Mouse (Mus musculus) liver, postnatal 0 days (tissue): ENCODE results near the gene Cdon. TPM values are rescaled to one million over a fixed set of nuclear protein-coding genes. Genes with fewer than 3 reads are reported as not detected.

ENCODE experiments used
- ATAC-seq: fragments of 200-750 bp; cut with Nextera tagmentation; 2 replicates; pipeline ENCODE4 v1.8.0; 2017; ENCODE audit warnings: mild to moderate bottlenecking, moderate library complexity
- DNase-seq: peaks from one replicate; pipeline ENCODE4 v3.0.0-alpha.2; 2016
- H3K27ac ChIP-seq: fragments of 300-500 bp; sonication (generic); 2 replicates; pipeline ENCODE4 v1.5.1; 2014; ENCODE audit warnings: antibody characterized with exemption, moderate library complexity, mild to moderate bottlenecking, low read depth
- H3K27me3 ChIP-seq: fragments of 300-500 bp; sonication (generic); 2 replicates; pipeline ENCODE4 v1.6.1; 2014; ENCODE audit warnings: low read length, control low read depth, mixed read lengths; ENCODE audit not compliant: insufficient read depth
- H3K36me3 ChIP-seq: fragments of 300-500 bp; sonication (generic); replicated peaks from 2 replicates; pipeline ENCODE4 v1.6.1; 2014; ENCODE audit warnings: mild to moderate bottlenecking, control low read depth, low read length, moderate library complexity, mixed read lengths; ENCODE audit not compliant: insufficient read depth
- H3K4me1 ChIP-seq: fragments of 300-500 bp; sonication (generic); 2 replicates; pipeline ENCODE4 v1.6.1; 2014; ENCODE audit warnings: antibody characterized with exemption, mild to moderate bottlenecking, control low read depth; ENCODE audit not compliant: insufficient read depth
- H3K4me2 ChIP-seq: fragments of 300-500 bp; sonication (generic); 2 replicates; pipeline ENCODE4 v1.6.1; 2014; ENCODE audit warnings: low read depth, mild to moderate bottlenecking, low read length, moderate library complexity, mixed read lengths
- H3K4me3 ChIP-seq: fragments of 300-500 bp; sonication (generic); 2 replicates; pipeline ENCODE4 v1.5.1; 2014; ENCODE audit warnings: low read depth, low read length
- H3K9ac ChIP-seq: fragments of 300-500 bp; sonication (generic); replicated peaks from 2 replicates; pipeline ENCODE4 v1.6.1; 2014; ENCODE audit warnings: mild to moderate bottlenecking, moderate library complexity
- H3K9me3 ChIP-seq: fragments of 300-500 bp; sonication (generic); 2 replicates; pipeline ENCODE4 v1.6.1; 2016; ENCODE audit warnings: mild to moderate bottlenecking, control low read depth, low read length, mixed read lengths
- CTCF ChIP-seq: sonication (generic); IDR thresholded peaks from 2 replicates; pipeline ENCODE4 v1.5.1; 2016; ENCODE audit warnings: antibody characterized with exemption, low read depth
- EP300 ChIP-seq: IDR thresholded peaks from 2 replicates; pipeline ENCODE4 v1.6.1; 2016; ENCODE audit warnings: antibody characterized with exemption, low read depth, mild to moderate bottlenecking
- WGBS: fragments of 180-500 bp; shearing (Covaris S2); extraction: QIAGEN DNeasy Blood & Tissue Kit; methylation state at CpG from one replicate; pipeline ENCODE4 v1.1.7; 2014; ENCODE audit not compliant: insufficient replicate concordance; 5-methylcytosine and 5-hydroxymethylcytosine counted together
- polyA plus RNA-seq: library from polyadenylated mRNA; unstranded; fragments of >200 nt; fragmentation: Nextera tagmentation; extraction: Ambion mirVana; gene quantifications from 2 replicates; pipeline ENCODE4 v1.2.1, GENCODE M21; 2015

The Cdon gene
- polyA plus RNA-seq, 1 experiment from 2014 or later, result 0.18 TPM

- Histone ChIP-seq H3K27ac (no peak overlapping the region), H3K9me3 (no peaks in the 10 kb centered on the region), H3K36me3 (no peaks in the 10 kb centered on the region), H3K27me3 (no peaks in the 10 kb centered on the region), H3K4me1 (no peaks in the 10 kb centered on the region), H3K4me3 (no peak overlapping the region), H3K9ac (no peak overlapping the region), H3K4me2 (no peak overlapping the region)
- no peak for TF ChIP-seq CTCF
- TF ChIP-seq EP300, result no peak
- ATAC-seq (no peak), DNase-seq (no peak)
- WGBS, result 77% methylated on average over 3 of the region's 3 CpGs
Measured at GRCm38 (mm10) chr9:35434340-35434739, 13.4 kb downstream of the Cdon start.

GRCm38 (mm10) chr9:35435565-35435964 lies 14.6 kb downstream of the Cdon start:
- Histone ChIP-seq H3K27ac (no peak overlapping the region), H3K9ac (no peak overlapping the region), H3K4me3 (no peak overlapping the region), H3K4me2 (no peak overlapping the region), H3K27me3 (no peaks in the 10 kb centered on the region), H3K9me3 (no peaks in the 10 kb centered on the region), H3K4me1 (no peaks in the 10 kb centered on the region), H3K36me3 (no peaks in the 10 kb centered on the region)
- no peak for DNase-seq
- TF ChIP-seq CTCF (no peak), EP300 (no peak)
- ATAC-seq, result no peak
- 55% methylated on average over 9 of the region's 9 CpGs for WGBS

- DNase-seq (no peak), ATAC-seq (no peak)
- H3K9ac ChIP-seq, result no peak overlapping the region
- H3K27ac ChIP-seq, result no peak overlapping the region
- no peaks in the 10 kb centered on the region for H3K9me3 ChIP-seq
- no peaks in the 10 kb centered on the region for H3K4me1 ChIP-seq
- no peaks in the 10 kb centered on the region for H3K36me3 ChIP-seq
- no peak for TF ChIP-seq CTCF
- no peak for TF ChIP-seq EP300
- 76% methylated on average over 8 of the region's 8 CpGs for WGBS
- H3K4me3 ChIP-seq, result no peak overlapping the region
- H3K27me3 ChIP-seq, result no peaks in the 10 kb centered on the region
- no peak overlapping the region for H3K4me2 ChIP-seq
Measured at GRCm38 (mm10) chr9:35438286-35439061, 17.5 kb downstream of the Cdon start.

- H3K27ac ChIP-seq, result no peak overlapping the region
- no peak overlapping the region for H3K4me3 ChIP-seq
- no peak overlapping the region for H3K9ac ChIP-seq
- H3K4me1 ChIP-seq, result no peaks in the 10 kb centered on the region
- no peak for TF ChIP-seq EP300
- no peak for TF ChIP-seq CTCF
- 72% methylated on average over 6 of the region's 6 CpGs for WGBS
- H3K27me3 ChIP-seq, result no peaks in the 10 kb centered on the region
- no peak overlapping the region for H3K4me2 ChIP-seq
- no peaks in the 10 kb centered on the region for H3K36me3 ChIP-seq
- DNase-seq, result no peak
- no peak for ATAC-seq
- no peaks in the 10 kb centered on the region for H3K9me3 ChIP-seq
Measured at GRCm38 (mm10) chr9:35439062-35439442, 18.1 kb downstream of the Cdon start.

GRCm38 (mm10) chr9:35439754-35440153 lies 18.8 kb downstream of the Cdon start:
- H3K4me1 ChIP-seq, result no peaks in the 10 kb centered on the region
- TF ChIP-seq EP300, result no peak
- TF ChIP-seq CTCF, result no peak
- no peak overlapping the region for H3K27ac ChIP-seq

GRCm38 (mm10) chr9:35442476-35442875 lies 21.5 kb downstream of the Cdon start:
- no peaks in the 10 kb centered on the region for H3K4me1 ChIP-seq
- no peak overlapping the region for H3K27ac ChIP-seq
- H3K9ac ChIP-seq, result no peak overlapping the region
- H3K4me2 ChIP-seq, result no peak overlapping the region
- DNase-seq (no peak), ATAC-seq (no peak)
- TF ChIP-seq CTCF (no peak), EP300 (no peak)
- WGBS, result 51% methylated on average over 5 of the region's 5 CpGs
- H3K27me3 ChIP-seq, result no peaks in the 10 kb centered on the region
- H3K9me3 ChIP-seq, result no peaks in the 10 kb centered on the region
- no peak overlapping the region for H3K4me3 ChIP-seq
- H3K36me3 ChIP-seq, result no peaks in the 10 kb centered on the region

More at GRCm38 (mm10) chr9:35439754-35440153, 18.8 kb downstream of the Cdon start:
- Histone ChIP-seq H3K9ac (no peak overlapping the region), H3K27me3 (no peaks in the 10 kb centered on the region), H3K36me3 (no peaks in the 10 kb centered on the region), H3K4me3 (no peak overlapping the region), H3K4me2 (no peak overlapping the region), H3K9me3 (no peaks in the 10 kb centered on the region)
- ATAC-seq (no peak), DNase-seq (no peak)
